Mouse (Mus musculus) layer of hippocampus, adult 18-20 months (tissue): ENCODE measurements around the gene Akap8l. TPM values are rescaled to one million over a fixed set of nuclear protein-coding genes. Genes with fewer than 3 reads are reported as not detected.

Source experiments
- DNase-seq, 2 experiments: peaks; one replicate each; pipeline ENCODE4 v3.0.0; 2022; ENCODE audit warnings: low spot score in 2 of 2
- total RNA-seq, 2 experiments: library from RNA; stranded (reverse); gene quantifications; 2 replicates each; pipeline ENCODE4 v1.2.3; 2021

Akap8l gene
- total RNA-seq, 2 experiments from 2014 or later = 185 to 206 TPM

GRCm38 (mm10) chr17:32320597-32321389 lies 29.6 kb downstream of the Akap8l start, which contains the start of gene Akap8:
Gene Akap8 (minus strand): TSS chr17:32321238.
- peak; percentile 98 to 100 for DNase-seq

GRCm38 (mm10) chr17:32319950-32320349 lies 30.5 kb downstream of the Akap8l start:
- DNase-seq = no peak

GRCm38 (mm10) chr17:32317708-32318107 lies 32.7 kb downstream of the Akap8l start:
- no peak for DNase-seq

- no peak for DNase-seq
Measured at GRCm38 (mm10) chr17:32317032-32317431, 33.4 kb downstream of the Akap8l start.

GRCm38 (mm10) chr17:32315560-32315959 lies 34.8 kb downstream of the Akap8l start:
- DNase-seq = no peak

- no peak for DNase-seq
Measured at GRCm38 (mm10) chr17:32313892-32314291, 36.5 kb downstream of the Akap8l start.

- no peak for DNase-seq
Measured at GRCm38 (mm10) chr17:32312801-32313200, 37.6 kb downstream of the Akap8l start.

GRCm38 (mm10) chr17:32307963-32308362 lies 42.4 kb downstream of the Akap8l start:
- DNase-seq = no peak

GRCm38 (mm10) chr17:32298125-32298524 lies 52.3 kb downstream of the Akap8l start:
- DNase-seq = no peak

- no peak for DNase-seq
Measured at GRCm38 (mm10) chr17:32295901-32296300, 54.5 kb downstream of the Akap8l start.

GRCm38 (mm10) chr17:32295160-32295559 lies 55.2 kb downstream of the Akap8l start:
- no peak for DNase-seq

GRCm38 (mm10) chr17:32285138-32285670 lies 65.2 kb downstream of the Akap8l start:
- no peak for DNase-seq

GRCm38 (mm10) chr17:32284262-32285137 lies 65.9 kb downstream of the Akap8l start, which contains the start of gene Brd4:
Gene Brd4 (minus strand): TSS chr17:32284722.
- DNase-seq = peak; percentile 90 to 93

- peak; percentile 29 to 52 for DNase-seq
Measured at GRCm38 (mm10) chr17:32283771-32284221, 66.6 kb downstream of the Akap8l start.

GRCm38 (mm10) chr17:32283341-32283740 lies 67.1 kb downstream of the Akap8l start:
- DNase-seq = no peak

- DNase-seq = no peak
Measured at GRCm38 (mm10) chr17:32281611-32282310, 68.6 kb downstream of the Akap8l start.

GRCm38 (mm10) chr17:32281126-32281525 lies 69.3 kb downstream of the Akap8l start:
- DNase-seq = no peak

GRCm38 (mm10) chr17:32280575-32280974 lies 69.8 kb downstream of the Akap8l start:
- no peak for DNase-seq

GRCm38 (mm10) chr17:32277201-32277600 lies 73.2 kb downstream of the Akap8l start:
- no peak for DNase-seq

- DNase-seq = no peak
Measured at GRCm38 (mm10) chr17:32275568-32275967, 74.8 kb downstream of the Akap8l start.
